Mouse (Mus musculus) layer of hippocampus, postnatal 14 days (tissue): ENCODE results near the gene Dll1. TPM values are rescaled to one million over a fixed set of nuclear protein-coding genes. Genes with fewer than 3 reads are reported as not detected.
A peak's percentile ranks its signal among the peaks of the same experiment; 100 is the strongest.

Experiments used
- DNase-seq, 2 experiments: peaks; one replicate each; pipeline ENCODE4 v3.0.0; 2021 to 2022; ENCODE audit warnings: low spot score in 2 of 2, mixed read lengths in 1 of 2
- total RNA-seq, 2 experiments: library from RNA; stranded (reverse); gene quantifications; 2 replicates each; pipeline ENCODE4 v1.2.3; 2021

The Dll1 gene
- total RNA-seq, 2 experiments from 2014 or later = 10.6 to 12.3 TPM

DNA sequence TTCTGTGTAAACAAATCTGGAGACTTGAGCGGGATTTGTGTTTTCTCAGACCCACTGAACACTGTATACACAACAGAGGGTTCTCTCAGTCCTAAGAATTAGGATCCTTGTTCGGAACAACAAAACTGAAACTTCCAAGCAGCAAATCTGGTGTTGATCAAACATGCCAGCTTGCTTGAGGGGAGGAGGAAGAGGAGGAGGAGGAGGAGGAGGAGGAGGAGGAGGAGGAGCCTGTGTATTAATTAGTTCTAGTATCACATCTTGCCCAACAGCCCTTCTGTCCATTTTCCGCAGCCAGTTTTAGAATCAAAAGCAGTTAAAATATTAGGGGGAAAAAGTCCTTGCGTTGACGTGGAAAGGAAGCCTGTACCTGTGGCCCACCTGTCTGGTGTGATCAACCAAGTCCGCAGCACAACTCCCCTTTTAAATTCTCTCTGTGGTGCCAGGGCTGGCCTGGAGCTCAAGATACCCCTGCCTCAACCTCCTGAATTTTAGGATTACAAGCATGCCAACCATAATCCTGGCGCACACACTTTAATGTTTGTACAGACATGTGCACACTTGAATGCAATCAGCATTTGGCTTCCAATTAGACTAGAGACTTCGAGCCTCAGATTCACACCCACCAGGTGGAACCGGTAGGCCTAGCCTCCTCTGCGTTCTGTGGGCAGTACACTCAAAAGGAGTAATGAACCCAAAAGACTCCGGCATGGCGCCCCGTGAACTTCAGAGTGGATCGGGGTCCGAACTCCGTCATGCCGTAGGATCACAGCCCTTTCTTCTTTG is 3.3 kb upstream of the Dll1 start:
- no peak for DNase-seq

- no peak for DNase-seq
These were observed 1.9 kb upstream of the Dll1 start for GRCm38 (mm10) chr17:15378413-15379109.

DNA sequence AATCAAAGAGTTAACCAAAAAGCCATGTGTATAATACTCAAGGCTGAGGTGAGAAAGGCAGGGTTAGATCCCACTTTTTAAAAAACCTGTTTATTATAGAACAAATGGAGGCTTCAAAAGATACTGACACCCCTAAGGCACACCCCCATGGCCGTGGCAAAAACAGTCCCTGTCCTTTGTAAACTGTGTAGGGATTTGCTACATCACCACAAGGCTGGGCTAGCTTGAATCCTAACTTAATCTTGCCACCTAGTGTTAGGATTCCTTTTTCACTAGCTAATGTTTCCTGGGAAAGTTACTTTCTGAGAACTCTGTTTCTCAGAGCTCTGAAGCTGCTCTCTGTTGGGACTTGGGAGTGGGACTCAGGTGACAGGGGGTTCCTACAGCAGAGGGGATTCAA is 1.2 kb upstream of the Dll1 start:
- no peak for DNase-seq

DNA sequence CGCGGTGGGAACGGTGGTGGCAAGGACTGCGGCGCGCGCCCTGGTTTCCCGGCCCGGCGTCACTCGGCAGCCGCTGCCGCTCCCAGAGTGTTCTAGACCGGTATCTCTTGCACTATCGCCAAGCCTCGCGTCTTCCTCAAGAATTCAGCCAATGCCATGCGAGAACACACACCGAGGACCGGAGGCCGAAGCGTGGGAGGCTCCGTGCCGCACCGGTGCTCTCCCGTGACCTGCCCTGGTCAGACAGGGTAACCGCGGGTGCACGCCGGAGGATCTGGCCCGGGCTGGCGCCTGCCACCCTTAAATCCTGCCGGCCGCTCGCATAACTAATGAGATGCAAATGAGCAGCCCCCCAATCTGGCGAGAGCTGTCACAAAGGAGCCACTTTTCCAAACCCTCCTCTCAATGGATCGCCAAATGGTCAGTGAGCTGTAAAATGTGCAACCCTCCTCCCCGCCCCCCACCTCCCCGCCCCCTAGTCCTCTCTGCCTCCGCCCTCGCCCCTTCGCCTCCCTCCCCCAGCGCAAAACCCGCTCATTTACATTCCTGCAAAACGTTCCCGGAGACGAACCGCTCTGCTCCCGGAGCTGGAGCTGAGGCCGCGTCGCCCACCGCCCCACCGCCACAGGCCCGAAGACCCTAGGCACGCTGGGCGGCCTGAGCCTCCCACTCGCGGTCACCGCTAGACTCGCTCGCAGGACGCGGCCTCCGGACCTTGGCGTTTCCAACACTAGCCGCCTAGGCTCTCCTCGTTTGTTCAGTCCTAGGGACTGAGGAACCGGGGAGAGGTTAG is 775 bp downstream of the Dll1 start:
- DNase-seq = peak; percentile 68 to 81

GRCm38 (mm10) chr17:15375224-15375623 is 1.4 kb downstream of the Dll1 start:
- DNase-seq = no peak

DNA sequence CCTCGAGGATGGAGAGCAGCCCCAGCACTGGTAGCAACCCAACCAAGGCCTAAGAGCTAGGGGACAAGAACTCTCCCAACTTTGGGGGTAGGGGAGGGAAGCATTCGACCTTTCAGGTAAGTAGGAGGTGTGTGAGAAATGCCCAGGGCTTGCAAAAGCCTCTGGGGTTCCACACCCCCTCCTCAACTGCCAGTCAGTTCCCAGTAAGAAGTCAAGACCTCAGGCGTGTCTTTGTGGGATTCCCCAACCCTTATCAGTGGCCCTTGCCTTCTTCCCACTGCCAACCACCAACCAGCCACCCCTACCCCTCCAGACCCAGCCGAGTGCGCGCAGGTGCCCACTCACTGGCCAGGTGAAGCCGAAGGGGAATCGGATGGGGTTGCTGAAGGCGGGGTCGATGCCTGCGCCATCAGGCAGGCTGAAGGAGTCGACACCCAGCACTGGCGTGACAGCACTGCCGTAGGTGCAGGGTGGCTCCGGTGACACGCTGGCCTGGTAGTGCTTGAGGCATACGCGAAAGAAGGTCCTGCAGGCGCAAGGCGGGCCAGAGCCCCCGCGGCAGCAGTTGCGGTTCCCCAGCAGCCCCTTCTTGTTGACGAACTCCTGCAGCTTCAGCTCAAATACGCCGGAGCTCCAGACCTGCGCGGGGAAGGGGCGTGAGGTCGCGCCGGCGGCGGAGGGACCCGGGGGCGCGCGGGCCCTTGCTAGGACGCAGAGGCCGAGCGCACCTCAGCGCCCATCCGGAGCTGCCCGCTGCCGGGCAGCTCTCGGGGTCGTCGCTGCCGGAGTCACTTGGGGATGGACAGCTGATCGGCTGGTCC is 2.1 kb downstream of the Dll1 start:
- no peak for DNase-seq

DNA sequence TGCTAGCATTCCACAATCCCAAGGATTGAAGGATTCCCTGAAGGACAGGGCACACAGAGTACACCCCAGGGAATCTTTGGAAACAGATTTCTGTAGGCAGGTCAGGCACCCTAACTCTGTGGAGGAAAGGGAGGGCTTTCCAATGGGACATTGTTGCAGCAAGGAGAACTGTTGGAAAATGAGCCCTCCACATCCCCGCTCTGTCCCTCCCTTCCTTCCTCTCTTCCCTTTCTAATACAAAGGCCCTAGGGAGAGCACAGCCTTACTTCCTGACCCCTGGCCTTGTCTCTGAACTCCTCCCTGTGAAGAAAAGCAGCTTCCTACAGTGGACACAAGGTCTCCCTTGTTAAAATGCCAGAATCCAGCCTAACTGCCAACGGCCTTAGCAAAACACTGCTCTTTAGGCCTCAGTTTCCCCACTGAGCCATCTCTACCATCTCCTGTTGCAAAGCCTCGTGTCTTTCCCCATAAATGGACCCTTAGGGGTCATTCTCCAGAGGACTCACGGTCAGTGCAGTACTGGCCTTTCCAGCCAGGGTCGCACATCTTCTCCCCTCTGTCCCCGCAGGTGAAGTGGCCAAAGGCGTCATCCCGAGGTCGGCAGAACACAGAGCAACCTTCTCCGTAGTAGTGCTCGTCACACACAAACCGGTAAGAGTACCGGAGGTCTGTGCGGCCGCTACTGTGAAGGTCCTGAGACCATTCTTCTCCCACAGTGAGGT is 3.6 kb downstream of the Dll1 start:
- DNase-seq = no peak

- DNase-seq = no peak
These were observed 4.5 kb downstream of the Dll1 start for GRCm38 (mm10) chr17:15371967-15372835.

DNA sequence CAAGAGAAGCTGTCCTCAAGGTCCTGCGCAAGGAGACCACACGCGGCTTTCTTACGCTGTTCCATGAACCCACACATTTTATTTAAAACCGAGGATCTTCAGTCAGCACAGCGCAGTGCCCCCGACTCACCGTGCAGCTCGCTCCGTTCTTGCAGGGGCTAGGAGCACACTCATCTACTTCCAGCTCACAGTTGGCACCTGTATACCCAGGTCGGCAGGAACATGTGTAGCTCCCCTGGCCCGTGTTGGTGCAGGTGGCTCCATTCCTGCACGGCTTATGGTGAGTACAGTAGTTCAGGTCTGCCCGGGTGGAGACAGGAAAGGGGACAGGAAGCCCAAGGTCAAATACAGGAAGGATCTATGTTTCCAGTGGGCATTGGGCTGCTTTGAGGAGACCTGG is 6.3 kb downstream of the Dll1 start:
- no peak for DNase-seq

DNA sequence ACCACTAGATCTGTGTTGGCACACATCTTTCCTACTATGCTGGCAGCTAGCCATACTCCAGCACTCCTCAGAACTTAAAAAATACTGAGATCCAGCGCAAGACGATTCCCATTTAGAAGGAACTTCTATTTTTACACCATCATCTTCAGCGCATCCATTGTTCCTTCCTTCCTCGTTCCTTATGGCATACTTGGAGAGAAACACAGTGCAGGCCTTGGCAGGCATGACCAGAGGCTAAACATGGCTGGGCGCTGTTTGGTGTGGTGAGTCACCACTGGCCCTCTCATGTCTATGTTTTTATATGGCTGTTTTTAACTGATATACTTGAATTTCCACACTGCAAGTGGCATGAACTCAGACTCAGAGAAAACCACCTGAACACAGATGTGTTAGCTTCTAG is 11.0 kb downstream of the Dll1 start:
- DNase-seq = no peak

GRCm38 (mm10) chr17:15363656-15364055 is 13.0 kb downstream of the Dll1 start:
- no peak for DNase-seq

DNA sequence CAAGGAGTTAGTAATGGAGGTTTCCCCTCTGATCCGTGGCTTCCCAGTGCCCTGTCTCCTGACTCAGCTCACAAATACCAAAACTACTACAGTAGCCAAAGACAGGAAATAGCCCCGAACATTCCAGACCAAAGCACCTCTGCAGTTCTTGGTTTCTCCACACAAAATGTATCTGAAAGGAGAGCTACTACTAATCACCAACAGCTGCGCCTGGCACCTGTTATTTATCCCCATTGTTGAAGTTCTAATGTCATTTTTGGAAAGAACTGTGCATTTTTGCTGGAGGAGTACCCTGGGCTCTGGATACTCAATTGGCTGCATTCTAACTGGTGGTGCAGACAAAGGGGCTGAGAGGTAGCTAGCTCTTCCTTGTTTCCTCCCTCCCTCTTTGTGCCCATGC is 19.6 kb downstream of the Dll1 start:
- no peak for DNase-seq

- no peak for DNase-seq
These were observed 20.1 kb downstream of the Dll1 start for GRCm38 (mm10) chr17:15356526-15356925.

DNA sequence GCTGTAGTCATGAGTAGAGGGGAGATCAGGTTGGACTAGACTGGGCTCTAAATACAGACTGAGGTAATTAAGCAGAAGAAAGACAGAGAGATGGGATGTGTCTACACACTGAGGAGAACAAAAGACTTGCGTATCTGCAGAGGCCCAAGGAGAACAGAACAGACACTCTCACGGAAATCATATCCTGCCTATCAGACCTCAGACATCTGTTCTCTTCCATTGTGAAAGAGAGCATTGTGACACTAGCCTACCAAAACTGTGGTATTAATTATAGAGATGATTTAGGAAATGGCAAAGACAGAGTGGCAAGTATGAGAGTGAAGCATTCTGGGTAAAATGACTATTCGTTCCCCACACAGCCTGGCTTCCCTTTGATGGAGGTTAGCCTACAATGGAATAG is 21.6 kb downstream of the Dll1 start:
- no peak for DNase-seq

DNA sequence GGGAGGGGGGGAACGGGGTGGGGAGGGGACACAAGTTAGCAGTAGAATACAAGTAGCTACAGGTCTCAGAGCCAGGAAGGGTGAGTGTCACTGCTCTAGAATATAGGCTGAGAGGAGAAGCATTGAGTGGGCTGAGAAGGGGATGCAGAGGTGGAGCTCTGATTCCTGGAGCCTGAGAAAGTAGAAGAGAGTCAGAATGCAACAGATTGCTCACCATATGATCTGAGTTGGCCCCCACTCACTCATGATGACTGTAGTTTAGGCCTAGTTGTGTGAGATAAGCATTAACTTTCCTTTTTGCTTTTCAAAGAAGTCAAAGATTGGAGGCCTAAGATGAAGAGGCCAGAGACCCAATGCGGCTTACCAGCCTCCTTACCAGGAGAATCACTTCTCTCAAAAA is 22.7 kb downstream of the Dll1 start:
- no peak for DNase-seq

GRCm38 (mm10) chr17:15352869-15353610 is 23.6 kb downstream of the Dll1 start:
- no peak for DNase-seq

DNA sequence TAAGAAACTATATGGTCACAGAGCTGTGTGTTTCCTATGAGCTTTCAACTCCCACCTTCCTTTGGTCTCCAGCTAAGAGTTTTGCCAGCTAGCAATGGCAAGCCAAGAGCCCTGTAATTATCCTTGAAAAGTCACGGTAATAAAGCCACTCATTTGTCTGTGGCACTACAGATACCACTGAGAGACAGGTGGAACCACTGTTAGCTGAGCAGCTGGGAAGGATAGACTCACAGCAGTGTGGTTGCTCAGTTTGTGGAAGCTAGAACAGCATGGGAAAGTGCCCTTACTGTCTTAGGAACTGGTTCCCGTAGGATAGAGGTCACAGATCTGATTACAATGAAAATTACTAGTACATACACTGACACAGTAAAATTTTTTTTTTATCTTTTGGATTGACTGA is 26.5 kb downstream of the Dll1 start:
- DNase-seq = no peak

- peak; percentile 40 to 51 for DNase-seq
These were observed 33.4 kb downstream of the Dll1 start for GRCm38 (mm10) chr17:15343071-15343822.
